Mouse (Mus musculus) gastrocnemius, adult 18-20 months (tissue): Measurements from ENCODE around the gene Gm49711. TPM values are rescaled to one million over a fixed set of nuclear protein-coding genes. Genes with fewer than 3 reads are reported as not detected.
"Not testable (repeated sequence)": the region's sequence is repeated elsewhere in the genome, so short reads cannot be mapped to it uniquely, and the experiment has no call there.

ENCODE experiments used
- DNase-seq: peaks from one replicate; pipeline ENCODE4 v3.0.0; 2021; ENCODE audit warnings: low spot score
- total RNA-seq, 2 experiments: library from RNA; stranded (reverse); gene quantifications; 2 replicates each; pipeline ENCODE4 v1.2.3; 2021

Gm49711 gene
- total RNA-seq, 2 experiments from 2014 or later: not detected

DNA sequence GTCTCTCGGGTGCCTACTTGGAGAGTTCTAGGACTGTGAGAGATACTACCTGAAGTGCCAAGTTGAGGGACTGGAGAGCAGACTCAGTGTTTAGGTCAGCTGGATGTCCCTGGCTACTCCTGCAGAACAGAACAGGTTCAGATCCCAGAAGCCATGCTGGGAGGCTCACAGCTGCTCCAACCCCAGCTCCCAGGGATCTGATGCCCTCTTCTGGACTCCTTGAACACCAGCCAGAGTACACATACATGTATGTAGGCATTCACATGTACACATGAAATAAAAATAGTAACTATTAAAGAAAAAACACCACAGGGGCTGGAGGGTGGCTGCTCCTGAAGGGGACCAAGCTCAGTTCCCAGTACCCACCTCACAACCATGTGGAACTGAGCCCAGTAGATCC is 119.6 kb downstream of the Gm49711 start:
- DNase-seq: no peak

DNA sequence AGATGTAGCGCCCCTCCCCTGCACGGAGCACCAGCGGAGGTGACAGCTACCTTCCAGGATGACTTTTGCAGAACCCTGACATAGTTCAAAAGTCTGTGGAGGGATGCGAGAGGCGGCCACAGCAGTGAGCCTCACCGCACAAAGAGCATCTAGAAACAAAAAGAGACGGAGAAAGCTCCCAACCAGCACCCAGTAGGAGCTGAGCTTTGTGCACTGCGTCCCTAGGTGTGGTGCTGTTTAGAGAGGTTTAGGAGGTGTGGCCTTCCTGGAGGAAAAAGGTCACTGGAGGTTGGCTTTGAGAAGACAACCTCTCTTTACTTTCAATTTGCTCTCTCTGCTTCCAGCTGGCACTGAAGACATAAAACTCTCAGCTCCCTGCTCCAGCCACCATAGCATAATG is 121.2 kb downstream of the Gm49711 start:
- no peak for DNase-seq

DNA sequence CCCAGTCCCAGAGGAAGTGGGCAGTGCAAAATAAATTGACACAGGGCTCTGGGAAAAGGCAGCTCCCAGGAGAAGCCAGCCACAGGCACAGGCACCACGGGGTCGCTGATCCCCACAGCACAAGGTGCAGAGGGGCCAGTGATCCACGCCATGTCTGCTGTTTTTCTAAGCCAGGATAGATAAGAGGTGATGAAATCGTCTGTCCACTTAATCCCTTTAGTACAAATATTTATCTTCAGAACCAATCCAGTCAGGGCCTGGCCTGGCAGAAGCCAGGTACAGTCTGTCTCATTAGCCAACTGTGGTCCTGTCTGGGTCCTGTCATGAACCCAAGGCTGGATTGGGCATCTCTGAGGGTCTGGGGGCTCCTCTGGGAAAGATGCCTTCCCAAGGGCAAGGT is 125.4 kb downstream of the Gm49711 start:
- no peak for DNase-seq

- DNase-seq: no peak
Observed at GRCm38 (mm10) chr16:92190603-92191002, 132.5 kb downstream of the Gm49711 start.

DNA sequence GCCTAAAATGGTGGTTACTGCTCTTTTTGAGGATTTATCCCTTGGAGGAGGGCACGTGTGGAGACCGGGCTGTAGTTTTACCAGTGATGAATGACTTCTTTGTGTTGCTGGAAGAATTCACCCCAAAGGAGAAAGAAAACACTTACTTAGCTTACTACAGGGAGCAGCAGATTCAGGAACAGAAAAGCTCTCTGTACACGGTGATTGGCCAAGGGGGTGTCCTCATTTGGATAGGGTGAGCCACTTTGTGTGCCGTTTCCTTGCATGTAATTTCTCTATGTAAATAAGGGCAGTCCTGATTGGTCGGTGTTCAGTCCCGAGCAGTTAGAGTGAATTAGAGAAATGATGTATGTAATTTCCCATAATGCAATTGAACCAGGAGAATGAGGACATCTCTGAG is 137.0 kb downstream of the Gm49711 start:
- no peak for DNase-seq

DNA sequence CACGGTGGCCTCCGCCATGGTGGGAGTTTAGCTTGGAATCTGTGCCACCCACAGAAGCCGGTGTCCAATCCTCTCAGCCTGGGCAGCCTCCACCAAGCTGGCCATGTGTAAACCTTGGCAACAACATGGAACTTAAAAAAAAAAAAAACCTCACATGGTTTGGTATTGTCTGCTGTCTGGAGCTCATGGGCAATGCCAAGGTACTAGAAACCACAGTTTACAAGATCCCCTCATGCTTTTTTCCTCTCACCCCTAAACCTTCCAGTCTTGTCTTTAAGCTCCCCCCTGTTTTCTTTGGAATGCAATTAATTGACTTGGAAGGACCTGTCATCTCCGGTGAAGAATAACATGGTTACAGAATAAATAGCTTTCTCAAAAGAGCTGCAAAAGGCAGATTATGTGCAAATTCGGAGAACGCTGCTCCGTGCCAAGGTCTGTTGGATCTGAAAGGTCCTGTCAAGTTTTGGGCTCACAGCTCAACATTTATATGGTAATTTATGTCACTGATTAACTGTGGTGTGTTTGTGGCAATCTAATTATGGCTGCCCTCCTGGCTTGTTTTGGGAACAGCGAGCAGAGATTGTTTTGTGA is 138.7 kb downstream of the Gm49711 start:
- DNase-seq: no peak

DNA sequence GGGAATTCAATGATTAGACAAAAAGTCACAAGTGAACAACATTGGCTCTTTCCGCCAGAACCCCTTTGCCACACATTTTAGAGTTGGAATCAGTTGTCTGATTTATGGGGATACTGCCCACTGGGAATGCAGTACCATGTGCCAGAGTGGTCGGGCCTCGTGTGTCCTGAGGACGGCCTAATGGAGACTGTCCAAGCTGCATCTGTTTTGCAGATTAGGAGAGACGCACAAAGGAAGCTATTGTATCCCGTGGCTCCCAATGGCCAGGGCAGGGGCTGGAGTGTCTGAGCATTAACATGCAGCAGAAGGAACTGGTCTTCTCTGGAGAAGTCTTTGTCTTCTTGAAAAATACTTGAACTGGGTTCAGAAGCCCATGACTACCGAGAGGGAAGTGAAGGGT is 142.5 kb downstream of the Gm49711 start:
- DNase-seq: peak; percentile 22

- DNase-seq: no peak
Observed at GRCm38 (mm10) chr16:92203599-92203998, 145.5 kb downstream of the Gm49711 start.

- DNase-seq: no peak
Observed at GRCm38 (mm10) chr16:92209291-92209781, 151.2 kb downstream of the Gm49711 start.

DNA sequence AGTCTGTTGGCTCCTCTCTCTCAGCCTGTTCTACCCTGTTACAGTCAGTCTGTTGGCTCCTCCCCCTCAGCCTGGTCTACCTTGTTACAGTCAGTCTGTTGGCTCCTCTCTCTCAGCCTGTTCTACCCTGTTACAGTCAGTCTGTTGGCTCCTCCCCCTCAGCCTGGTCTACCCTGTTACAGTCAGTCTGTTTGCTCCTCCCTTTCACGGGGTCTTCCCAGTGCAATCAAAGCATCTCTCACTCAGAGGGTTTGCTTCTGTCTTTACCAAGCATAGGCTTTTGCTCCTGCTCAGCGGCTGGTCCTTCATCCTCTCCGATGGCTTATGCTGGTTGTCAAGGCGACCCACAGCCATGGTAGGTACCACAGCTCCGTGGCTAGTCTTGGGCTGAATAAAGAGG is 152.2 kb downstream of the Gm49711 start:
- not testable (repeated sequence) for DNase-seq

DNA sequence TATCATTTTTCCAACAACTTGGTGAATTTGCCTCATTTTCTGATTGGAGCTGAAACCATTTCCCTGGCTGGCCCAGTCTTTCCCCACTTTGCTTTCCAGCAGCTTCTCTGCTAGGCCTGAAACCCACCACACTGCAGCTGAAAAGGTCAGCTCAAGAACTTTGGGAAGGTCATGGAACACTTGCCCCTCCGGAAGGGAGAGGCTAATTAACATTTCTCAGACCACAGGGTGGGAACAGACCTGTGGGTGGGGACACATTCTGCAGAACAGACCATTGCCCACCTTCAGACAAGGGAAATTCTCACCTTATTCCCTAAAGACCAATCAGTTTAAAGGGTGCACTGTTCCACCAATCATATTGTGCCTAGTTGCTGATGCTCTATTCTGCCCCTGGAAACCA is 155.8 kb downstream of the Gm49711 start:
- DNase-seq: not testable (repeated sequence)

DNA sequence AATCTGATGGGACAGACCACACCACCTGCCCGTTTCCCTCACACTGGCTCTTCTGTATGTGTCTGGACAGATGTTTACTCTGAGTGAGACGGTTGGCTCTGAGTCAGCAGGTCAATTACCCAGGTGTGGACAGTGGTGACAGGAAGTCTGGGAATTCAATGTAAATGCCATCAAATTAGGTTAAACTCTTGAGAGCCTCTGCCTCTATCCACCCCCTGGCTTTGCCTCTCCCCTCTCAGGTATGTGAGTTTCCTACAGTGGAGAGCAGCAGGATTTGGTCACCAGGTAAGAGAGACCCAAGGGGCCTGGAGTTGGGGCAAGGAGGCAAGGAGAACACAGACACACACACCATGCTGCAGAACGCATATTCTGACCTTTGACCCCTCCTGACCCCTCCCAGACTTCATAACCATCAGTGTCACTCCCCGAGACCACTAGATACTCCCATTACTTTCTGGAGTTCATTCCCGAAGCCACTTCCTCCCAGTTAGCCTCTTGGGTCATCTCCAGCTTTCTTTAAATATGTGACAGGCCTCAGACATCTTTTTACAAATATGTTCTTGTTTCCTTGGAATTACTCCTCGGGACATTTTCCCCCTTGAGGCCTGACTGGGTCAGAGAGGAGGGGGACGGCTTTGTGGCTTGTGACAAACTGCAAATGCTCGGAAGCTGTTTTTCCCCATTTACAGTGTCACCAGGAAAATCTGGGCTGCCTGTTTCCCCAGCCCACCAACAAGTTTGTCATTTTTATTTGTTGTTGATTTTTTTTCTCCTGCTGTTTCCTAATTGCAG is 157.7 kb downstream of the Gm49711 start:
- peak; percentile 21 for DNase-seq

DNA sequence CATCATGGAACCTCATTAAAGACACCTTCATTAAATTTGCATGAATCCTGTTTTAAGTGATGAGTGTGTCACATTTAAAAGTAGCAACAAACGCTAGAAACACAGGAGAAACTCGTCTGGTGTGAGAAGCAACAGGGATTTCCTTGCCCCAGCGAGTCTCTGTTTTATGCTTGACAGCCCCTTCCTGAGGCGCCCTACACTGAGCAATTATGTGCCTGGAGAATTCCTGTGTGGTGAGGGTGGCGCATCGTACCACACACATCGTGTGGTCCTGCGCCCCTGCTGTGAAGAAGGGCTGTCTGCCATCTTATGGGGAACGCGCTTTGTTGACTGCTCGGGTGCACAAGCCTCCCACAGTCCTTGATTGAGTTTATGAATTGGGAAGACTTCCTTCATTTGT is 162.6 kb downstream of the Gm49711 start:
- DNase-seq: no peak

- DNase-seq: no peak
Observed at GRCm38 (mm10) chr16:92228332-92228919, 170.3 kb downstream of the Gm49711 start.

DNA sequence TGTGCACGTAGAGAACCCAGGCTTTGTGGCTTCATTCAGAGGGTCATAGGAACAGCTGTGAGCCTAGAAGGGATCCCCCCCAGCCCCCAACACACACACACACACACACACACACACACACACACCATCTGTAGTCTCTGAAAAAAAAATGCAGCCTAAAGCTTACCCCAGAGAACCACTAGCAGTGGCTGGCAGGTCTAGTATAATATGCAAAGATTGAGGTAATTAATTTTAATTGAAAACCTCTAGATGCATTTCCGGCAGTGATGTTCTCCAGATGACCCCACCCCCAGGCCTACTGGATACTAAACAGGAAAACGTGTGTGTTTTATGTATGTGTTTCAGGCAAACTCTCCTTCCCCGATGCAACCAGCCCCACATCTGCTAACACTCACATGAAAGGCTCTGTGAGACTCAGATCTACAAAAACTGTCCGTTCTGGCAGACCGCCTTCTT is 172.4 kb downstream of the Gm49711 start:
- DNase-seq: no peak

DNA sequence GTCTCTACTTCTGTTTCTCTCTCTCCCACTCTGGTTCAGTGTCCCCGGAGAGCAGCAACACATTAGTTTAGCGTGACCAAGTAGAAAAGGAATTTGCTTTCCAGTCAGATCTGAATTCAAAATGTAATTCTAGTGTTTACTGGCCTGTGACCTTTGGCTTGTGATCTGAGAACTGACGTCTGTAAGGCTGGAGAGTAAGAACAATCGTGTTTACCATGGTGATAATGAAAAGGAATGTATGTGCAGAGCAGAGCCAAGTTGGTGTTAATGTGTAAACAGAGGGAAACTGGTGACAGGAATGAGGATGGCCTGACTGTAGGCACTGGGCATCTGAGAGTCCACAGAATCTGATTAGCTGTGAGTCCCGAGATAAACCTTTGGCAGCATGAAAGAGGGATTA is 176.4 kb downstream of the Gm49711 start:
- DNase-seq: no peak

DNA sequence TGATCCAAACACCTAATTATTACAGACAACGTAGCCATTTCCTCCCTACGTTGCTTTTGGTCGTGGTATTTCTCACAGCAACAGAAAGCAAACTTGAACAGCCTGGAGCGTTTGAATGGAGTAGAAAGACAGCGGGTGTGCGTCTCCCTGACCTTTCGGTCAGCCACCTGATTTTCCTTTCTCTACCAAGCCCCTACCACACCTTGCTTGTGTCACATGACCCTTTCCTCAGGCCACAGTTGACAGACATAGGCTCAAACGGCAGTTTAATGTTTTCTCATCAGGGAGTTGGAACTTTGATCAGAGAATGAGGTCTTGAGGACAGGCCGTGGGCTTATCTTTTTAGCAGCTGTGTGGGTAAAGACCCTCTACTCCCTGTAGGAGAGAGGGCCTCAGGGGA is 177.1 kb downstream of the Gm49711 start:
- DNase-seq: no peak

Other genes with a start within 250 kb of the Gm49711 start
- gene Mrps6, start within 50 bp of the Gm49711 start, total RNA-seq: 10 to 100 TPM; 23.2 to 26.7 TPM
- gene Slc5a3, start within 50 bp of the Gm49711 start, total RNA-seq: 1 to 10 TPM; 2.2 to 4.1 TPM
- gene Kcne2, start 234.1 kb downstream of the Gm49711 start, total RNA-seq: not detected
- 10 to 100 TPM; 72.4 to 76.2 TPM for gene Smim11, start 243.0 kb downstream of the Gm49711 start, total RNA-seq